ENCODE assay signal across 16 mouse cellular contexts in genomic region chr12:110244581-110244980, GRCm38 (mm10). TPM values are rescaled to one million over a fixed set of nuclear protein-coding genes. Genes with fewer than 3 reads are reported as not detected.
DNase-seq lines count a peak whose midpoint lies in the region; ATAC-seq and TF ChIP-seq lines count a peak whose summit lies in the region.
"Had no signal": no experiment of that assay in that cellular context is flagged by ENCODE, and none has a peak within 500 bp of the region (broad histone marks: within the 10 kb centered on the region; RNA-seq: fewer than 3 reads in every experiment).

No protein-coding gene starts in this region.

- H3K4me2 ChIP-seq in heart, embryonic 12.5 days = no peak overlapping the region
- no peak overlapping the region for H3K4me2 ChIP-seq in liver, postnatal 0 days (ENCODE audit: low read depth, low read length)
- H3K4me2 ChIP-seq in liver, embryonic 11.5 days = no peak overlapping the region
- H3K4me2 ChIP-seq: heart, embryonic 15.5 days; neural tube, embryonic 15.5 days had no signal

- H3K4me1 ChIP-seq in heart, embryonic 12.5 days (replicated peaks) = no peaks in the 10 kb centered on the region
- H3K4me1 ChIP-seq in liver, postnatal 0 days (ENCODE audit: insufficient read depth) = peaks cover 4% of the 10 kb centered on the region; the same call in 1 of the 2 replicates
- no peaks in the 10 kb centered on the region for H3K4me1 ChIP-seq in liver, embryonic 11.5 days (replicated peaks; ENCODE audit: control insufficient read depth, insufficient read depth, low read length)
- H3K4me1 ChIP-seq: heart, embryonic 15.5 days; neural tube, embryonic 15.5 days had no signal

- no peak for ATAC-seq in heart, embryonic 12.5 days (ENCODE audit: insufficient number of reproducible peaks, low FRiP score)
- peak; percentile 74 for ATAC-seq in liver, postnatal 0 days
- no peak for ATAC-seq in liver, embryonic 11.5 days (replicated peaks; ENCODE audit: low FRiP score)
- ATAC-seq: forebrain, postnatal 0 days; hindbrain, postnatal 0 days had no signal

- WGBS in heart, embryonic 12.5 days = 79% methylated on average over 6 of the region's 6 CpGs
- WGBS in liver, postnatal 0 days (ENCODE audit: insufficient replicate concordance) = 52% methylated on average over 6 of the region's 6 CpGs
- WGBS in liver, embryonic 11.5 days = 82% methylated on average over 6 of the region's 6 CpGs

- no peak for TF ChIP-seq CTCF in liver, postnatal 0 days (IDR thresholded peaks at IDR 0.05; ENCODE audit: low read depth)

- TF ChIP-seq EP300 in liver, postnatal 0 days (IDR thresholded peaks at IDR 0.05; ENCODE audit: low read depth) = no peak

- H3K4me3 ChIP-seq in heart, embryonic 12.5 days = no peak overlapping the region
- H3K4me3 ChIP-seq in liver, postnatal 0 days (ENCODE audit: low read depth, low read length) = no peak overlapping the region
- no peak overlapping the region for H3K4me3 ChIP-seq in liver, embryonic 11.5 days (ENCODE audit: low read depth, low read length)
- H3K4me3 ChIP-seq: heart, embryonic 15.5 days; neural tube, embryonic 15.5 days had no signal

- H3K36me3 ChIP-seq in heart, embryonic 12.5 days = no peaks in the 10 kb centered on the region
- H3K36me3 ChIP-seq in liver, postnatal 0 days (replicated peaks; ENCODE audit: insufficient read depth, low read length) = no peaks in the 10 kb centered on the region
- no peaks in the 10 kb centered on the region for H3K36me3 ChIP-seq in liver, embryonic 11.5 days (ENCODE audit: control insufficient read depth, insufficient read depth, low read length)
- H3K36me3 ChIP-seq: heart, embryonic 15.5 days; neural tube, embryonic 15.5 days had no signal

- H3K9me3 ChIP-seq in heart, embryonic 12.5 days (replicated peaks) = peaks cover 4% of the 10 kb centered on the region; the same call in 1 of the 2 replicates
- no peaks in the 10 kb centered on the region for H3K9me3 ChIP-seq in liver, postnatal 0 days (ENCODE audit: low read length)
- no peaks in the 10 kb centered on the region for H3K9me3 ChIP-seq in liver, embryonic 11.5 days (ENCODE audit: control insufficient read depth, low read length)
- H3K9me3 ChIP-seq: heart, embryonic 15.5 days; neural tube, embryonic 15.5 days had no signal

- peak; percentile 41 to 58 for DNase-seq in heart, adult 18-20 months
- DNase-seq in liver, postnatal 0 days = peak; percentile 57
- no peak for DNase-seq in liver, embryonic 11.5 days (ENCODE audit: low spot score)
- DNase-seq in adrenal gland, adult 18-20 months (ENCODE audit: low spot score in 2 of 2) = peak; percentile 28 to 42
- DNase-seq in kidney, postnatal 14 days = peak; percentile 60
- no peak for DNase-seq in thymus, postnatal 0 days (ENCODE audit: low spot score)
- DNase-seq: cerebellum, adult 11 months; forebrain, postnatal 0 days; right cerebral cortex, postnatal 25 days had no signal

- peaks cover 28% of the 10 kb centered on the region; the same call in 1 of the 2 replicates for H3K27me3 ChIP-seq in heart, embryonic 12.5 days (replicated peaks)
- H3K27me3 ChIP-seq in liver, postnatal 0 days (ENCODE audit: insufficient read depth, low read length) = no peaks in the 10 kb centered on the region
- no peaks in the 10 kb centered on the region for H3K27me3 ChIP-seq in liver, embryonic 11.5 days (replicated peaks; ENCODE audit: control insufficient read depth, insufficient read depth, low read length)
- H3K27me3 ChIP-seq: neural tube, embryonic 15.5 days had no signal

- H3K9ac ChIP-seq in heart, embryonic 12.5 days = no peak overlapping the region
- H3K9ac ChIP-seq in liver, postnatal 0 days (replicated peaks) = no peak overlapping the region
- H3K9ac ChIP-seq in liver, embryonic 11.5 days (ENCODE audit: low read depth, low read length) = no peak overlapping the region
- H3K9ac ChIP-seq: forebrain, postnatal 0 days; heart, embryonic 15.5 days; liver, embryonic 14.5 days; neural tube, embryonic 15.5 days had no signal

- no peak overlapping the region for H3K27ac ChIP-seq in heart, embryonic 12.5 days (ENCODE audit: poor library complexity, severe bottlenecking)
- no peak overlapping the region for H3K27ac ChIP-seq in liver, postnatal 0 days (ENCODE audit: low read depth)
- H3K27ac ChIP-seq in liver, embryonic 11.5 days (ENCODE audit: low read depth, low read length) = no peak overlapping the region
- H3K27ac ChIP-seq: heart, embryonic 15.5 days; hindbrain, postnatal 0 days; liver, embryonic 14.5 days; neural tube, embryonic 15.5 days had no signal

RNA-seq across cellular contexts. Expression of gene Dio3, which starts 34.3 kb away (rescaled TPM):
- not detected for total RNA-seq in heart, adult 18-20 months (2021)
- polyA plus RNA-seq in heart, embryonic 12.5 days (2016; fragmentation: Nextera tagmentation; extraction: Ambion mirVana) = 0.29 TPM in 1 of 2 replicates, not detected in the other
- 0.07 and 0.09 TPM in 2 replicates for polyA plus RNA-seq in liver, postnatal 0 days (2015; fragmentation: Nextera tagmentation; extraction: Ambion mirVana)
- polyA plus RNA-seq in liver, embryonic 11.5 days (2014; fragmentation: Nextera tagmentation; extraction: Ambion mirVana) = not detected in 2 replicates
- total RNA-seq in adrenal gland, adult 18-20 months (2021) = under 1 TPM; 0.23 to 0.48 TPM
- 0.09 TPM in 1 of 2 replicates, not detected in the other for polyA plus RNA-seq in thymus, postnatal 0 days (2015; fragmentation: Nextera tagmentation; extraction: Ambion mirVana)
- total RNA-seq: megakaryocyte, adult 5-6 weeks; monocyte, adult 5-6 weeks had no signal
- polyA plus RNA-seq: heart, embryonic 15.5 days had no signal

Comparison
In these comparisons a context has a peak if more than half of its experiments do, and no peak if none do; other contexts are left out.
1. DNase-seq: peak in heart, adult 18-20 months (2 of 2), liver, postnatal 0 days (single experiment), adrenal gland, adult 18-20 months (2 of 2) and kidney, postnatal 14 days (single experiment); none in liver, embryonic 11.5 days (single experiment) and thymus, postnatal 0 days (single experiment).